Mouse (Mus musculus) kidney, adult 11 months (tissue): ENCODE data around the gene 4933434E20Rik.

Experiments
- DNase-seq: peaks from one replicate; pipeline ENCODE4 v3.0.0; 2022

4933434E20Rik gene

GRCm38 (mm10) chr3:90051441-90052350, at the start of gene 4933434E20Rik:
Gene 4933434E20Rik, plus strand, starts transcription at chr3:90051636.
- DNase-seq = no peak

GRCm38 (mm10) chr3:90004091-90004796, 47.2 kb upstream of the 4933434E20Rik start:
- no peak for DNase-seq

DNA sequence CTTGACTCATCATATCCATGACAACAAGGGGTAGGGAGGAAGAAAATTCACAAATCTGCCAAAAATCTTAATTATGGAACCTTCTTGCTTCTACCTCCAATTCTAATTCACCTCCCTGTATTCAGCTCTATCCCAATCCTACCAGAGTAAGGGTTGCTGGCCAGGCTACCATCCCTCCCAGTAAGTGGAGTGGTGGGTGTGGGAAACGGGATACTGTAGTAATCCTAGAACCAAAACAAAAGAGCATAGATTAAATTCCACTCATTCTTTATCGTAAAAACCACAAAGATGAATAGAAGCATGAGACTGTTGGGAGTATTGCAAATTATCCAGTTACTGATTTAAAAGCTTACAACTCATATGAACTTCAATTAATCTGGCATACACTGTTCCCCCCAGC, 41.1 kb upstream of the 4933434E20Rik start:
- no peak for DNase-seq

DNA sequence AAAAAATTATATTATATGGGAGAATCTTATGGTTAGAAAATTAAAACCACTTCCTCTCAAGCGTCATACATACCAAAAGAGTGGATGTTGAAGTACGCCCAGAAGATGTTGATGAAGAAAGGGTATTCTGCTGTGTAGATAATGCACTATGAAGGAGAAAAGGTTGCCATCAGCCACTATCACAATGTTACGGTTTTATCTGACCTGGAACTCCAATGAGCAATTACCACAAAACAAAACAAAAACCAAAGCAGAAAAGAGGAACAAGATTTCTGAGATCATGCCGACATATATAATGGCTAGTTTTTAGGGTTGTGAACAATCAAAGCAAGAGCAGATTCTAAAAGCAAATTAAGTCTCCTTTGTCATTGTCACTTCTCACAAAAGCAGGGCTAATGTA, 34.8 kb upstream of the 4933434E20Rik start:
- no peak for DNase-seq

- DNase-seq = no peak
Measured at GRCm38 (mm10) chr3:90034653-90035052, 16.8 kb upstream of the 4933434E20Rik start.

DNA sequence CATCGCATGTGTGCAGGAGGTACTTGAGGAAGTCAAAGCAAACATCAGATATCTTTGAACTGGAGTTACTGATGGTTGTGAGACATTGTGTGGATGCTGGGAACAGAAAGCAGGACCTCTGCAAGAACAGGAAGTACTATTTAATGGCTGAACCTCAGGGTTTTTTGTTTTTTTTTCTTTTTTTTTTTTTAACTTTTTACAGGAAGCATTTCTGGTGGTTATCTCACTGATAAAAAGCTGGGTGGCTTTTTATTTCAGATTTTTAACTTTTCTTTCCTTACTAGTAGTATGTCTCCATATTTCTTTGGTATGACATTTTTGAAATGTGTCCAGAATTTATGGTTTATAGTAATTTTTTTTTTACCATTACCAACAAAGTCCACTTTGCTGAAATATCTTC, 15.2 kb upstream of the 4933434E20Rik start:
- DNase-seq = no peak

GRCm38 (mm10) chr3:90049691-90050090, 1.7 kb upstream of the 4933434E20Rik start:
- DNase-seq = no peak

DNA sequence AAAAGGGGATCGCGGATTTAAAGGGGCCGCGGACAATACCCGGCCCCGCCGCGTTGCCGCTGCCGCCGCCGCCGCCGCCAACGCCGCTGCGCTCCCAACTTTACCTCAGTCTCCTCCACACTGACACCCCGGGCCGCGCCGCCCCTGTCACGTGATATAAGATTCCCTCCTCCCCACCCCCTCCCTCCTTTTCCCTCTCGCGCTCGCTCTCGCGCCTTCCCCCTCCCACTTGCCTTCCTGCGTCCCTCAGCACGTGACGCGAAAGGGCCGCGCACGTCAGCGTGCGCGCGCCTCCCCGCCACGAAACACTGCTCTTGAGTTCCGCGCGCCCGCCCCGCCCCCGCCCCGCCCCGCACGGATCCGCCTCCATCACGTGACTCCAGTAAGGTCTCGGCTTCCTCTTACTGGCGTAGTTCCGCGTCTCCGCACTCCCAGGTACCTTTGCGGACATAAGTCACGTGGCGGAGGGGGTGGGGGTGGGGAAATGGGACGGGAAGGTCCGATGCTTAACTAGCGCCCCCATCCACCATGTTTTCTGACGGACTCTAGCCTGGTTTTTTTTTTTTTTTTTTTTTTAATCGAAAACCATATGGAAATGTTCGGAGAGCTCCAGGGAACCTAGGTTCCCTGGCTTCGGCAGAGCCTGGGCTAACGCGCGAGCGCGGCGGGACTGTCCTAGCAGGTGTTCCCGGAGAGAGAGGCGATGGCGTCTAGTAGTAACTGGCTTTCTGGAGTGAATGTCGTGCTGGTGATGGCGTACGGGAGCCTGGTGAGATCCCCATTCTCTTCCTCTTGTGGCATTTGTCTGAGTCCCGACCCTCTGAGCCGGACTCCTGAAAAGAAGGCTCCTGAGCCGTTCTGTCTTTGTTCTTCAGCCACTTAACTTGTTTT, 1.2 kb downstream of the 4933434E20Rik start, which contains the start of gene Ubap2l:
Ubap2l (minus strand) TSS at position 278 of the 891 bp plus-strand sequence.
- DNase-seq = peak; percentile 96

DNA sequence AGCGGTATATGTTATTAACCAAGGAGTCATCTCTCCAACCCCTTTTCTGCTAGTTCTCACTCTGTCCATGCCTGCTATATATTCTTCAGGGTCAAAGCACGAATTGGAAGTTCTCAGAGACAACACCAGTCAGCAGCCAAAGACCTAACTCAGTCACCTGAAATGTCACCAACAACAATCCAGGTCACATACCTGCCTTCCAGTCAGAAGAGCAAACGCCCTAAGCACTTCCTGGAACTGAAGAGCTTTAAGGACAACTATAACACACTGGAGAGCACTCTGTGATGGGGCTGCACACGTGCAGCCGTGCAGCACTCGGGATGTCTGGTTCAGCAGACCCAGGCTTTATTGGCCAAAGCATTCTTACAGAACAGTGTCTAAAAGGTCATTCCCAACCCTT, 10.1 kb downstream of the 4933434E20Rik start:
- no peak for DNase-seq

DNA sequence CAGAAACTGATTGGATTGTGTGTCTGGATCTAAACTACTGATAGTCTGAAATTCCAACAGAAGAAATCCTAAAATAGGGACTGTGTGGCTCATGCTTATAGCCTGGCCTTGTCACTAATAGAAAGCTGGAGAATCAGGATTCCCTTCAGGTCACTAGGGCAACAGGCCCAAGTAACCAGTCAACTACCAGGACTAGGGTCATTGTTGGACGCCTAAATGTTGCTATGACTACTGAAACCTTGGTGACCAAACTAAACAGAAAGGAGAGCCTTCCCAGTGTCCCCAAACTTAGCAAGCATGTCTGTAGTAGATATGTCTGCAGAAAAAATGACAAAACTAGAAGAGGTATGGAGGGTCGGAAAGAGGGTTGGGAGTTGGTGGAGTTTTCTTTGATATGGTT, 11.1 kb downstream of the 4933434E20Rik start:
- no peak for DNase-seq

GRCm38 (mm10) chr3:90064383-90064782, 12.9 kb downstream of the 4933434E20Rik start:
- DNase-seq = no peak

DNA sequence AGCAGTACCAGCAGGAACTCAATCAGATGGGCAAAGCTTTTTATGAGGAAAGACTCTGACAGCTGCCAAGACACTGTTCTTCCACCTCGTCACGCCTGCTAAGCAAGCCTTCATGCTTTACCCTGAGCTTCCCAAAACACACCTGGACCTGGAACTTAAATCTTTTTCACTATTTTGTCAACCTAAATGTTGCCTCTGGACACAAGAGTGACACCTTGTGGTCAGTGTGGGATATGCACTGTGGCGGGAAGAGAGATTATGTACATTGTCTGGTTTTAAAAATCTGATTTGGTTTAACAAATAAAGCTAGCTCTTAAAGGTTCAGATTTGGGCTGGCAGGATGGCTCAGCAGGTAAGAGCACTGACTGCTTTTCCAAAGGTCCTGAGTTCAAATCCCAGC, 14.1 kb downstream of the 4933434E20Rik start:
- DNase-seq = no peak

DNA sequence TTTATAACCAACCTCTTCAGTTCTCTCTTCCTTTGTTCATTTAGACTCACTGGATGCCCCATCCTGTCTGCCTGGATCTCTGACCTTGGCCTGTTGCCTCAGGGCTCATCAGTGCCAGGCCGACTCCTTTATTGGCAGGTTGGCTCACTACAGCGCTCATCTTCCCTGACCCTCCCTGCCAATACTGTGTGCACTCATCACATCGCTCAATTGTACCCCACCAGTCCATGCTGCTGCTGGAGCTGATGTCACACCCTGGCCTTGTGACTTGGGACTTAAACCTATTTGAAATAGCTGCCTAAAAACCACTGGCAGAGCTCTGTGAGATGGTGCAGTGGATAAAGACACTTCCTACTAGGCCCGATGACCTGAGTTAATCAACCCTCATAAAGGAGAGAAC, 16.4 kb downstream of the 4933434E20Rik start:
- DNase-seq = no peak

DNA sequence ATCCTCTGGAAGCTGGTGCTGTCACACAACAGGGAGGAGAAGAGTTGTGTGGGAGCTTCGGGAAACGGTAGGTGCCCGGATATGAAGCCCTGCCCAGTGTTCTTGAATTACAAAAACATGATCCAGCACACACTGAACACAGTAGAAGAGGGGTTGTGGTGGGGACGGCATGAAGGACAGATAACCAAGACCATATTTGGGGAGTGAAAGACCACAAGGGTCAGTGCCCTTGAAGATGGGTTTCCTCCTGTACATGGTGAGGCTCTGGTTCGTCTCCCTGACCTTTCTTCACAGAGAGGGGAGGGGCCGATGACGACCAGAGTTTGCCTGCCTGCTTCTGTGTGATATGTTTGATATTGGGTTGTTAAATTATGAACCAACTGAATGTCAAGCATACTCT, 18.3 kb downstream of the 4933434E20Rik start:
- no peak for DNase-seq

DNA sequence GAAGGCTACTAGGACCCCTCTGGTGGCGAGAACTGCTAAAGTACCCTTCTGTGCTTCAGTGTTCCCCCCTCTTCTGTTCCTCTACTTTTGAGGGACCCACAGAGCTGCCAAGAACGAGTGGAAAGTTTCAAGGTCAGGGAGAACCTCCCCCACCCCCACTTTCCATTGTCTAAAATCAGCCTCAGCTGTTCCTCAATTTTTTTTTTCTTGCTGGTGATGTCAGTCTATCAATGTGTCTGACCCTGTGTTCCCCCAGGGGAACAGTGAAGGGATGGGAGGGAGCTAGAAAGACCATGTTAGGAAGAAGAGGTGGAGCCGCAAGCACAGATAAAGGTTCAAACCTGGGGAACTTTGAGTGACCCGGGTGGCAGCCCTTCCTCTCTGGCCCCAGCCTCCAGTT, 20.9 kb downstream of the 4933434E20Rik start, which contains the start of gene Tpm3:
Tpm3 (plus strand) TSS at position 356 of the 400 bp plus-strand sequence.
- no peak for DNase-seq

DNA sequence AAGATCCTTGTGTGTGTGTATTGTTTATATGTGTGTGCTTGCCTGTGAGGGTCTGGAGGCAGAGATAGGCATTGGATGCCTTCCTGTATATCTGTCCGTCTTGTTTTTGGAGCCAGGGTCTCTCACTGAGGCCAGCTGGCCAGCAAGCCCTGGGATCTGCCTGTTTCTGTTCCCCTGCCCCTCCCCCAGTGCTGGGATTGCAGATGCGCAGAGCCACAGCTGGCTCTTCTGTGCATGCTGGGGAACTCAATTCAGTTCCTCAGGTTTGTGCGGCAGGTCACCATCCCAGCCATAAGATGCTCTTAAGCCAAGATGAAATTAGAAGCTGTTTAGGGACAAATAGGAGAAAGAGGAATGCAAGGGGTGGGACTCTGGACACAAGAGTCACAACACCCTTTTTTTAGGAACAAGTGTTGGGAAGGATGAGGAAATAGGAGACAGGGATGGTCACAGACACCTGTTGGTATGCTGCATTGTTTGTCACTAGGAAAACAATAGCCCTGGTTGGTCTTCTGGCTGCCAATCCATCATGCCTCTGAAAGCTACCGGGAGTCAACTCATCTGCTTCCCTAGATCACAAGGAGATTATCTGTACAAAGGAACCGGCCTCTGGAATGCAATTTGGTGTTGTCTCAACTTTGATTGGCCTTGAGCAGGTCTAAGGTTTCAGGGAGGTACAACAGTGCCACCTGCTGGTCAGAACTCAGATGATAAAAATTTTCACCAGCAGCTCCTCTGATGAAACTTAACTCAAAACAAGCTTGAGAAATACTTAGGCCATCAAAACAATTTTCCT, 25.7 kb downstream of the 4933434E20Rik start:
- DNase-seq = peak; percentile 74

DNA sequence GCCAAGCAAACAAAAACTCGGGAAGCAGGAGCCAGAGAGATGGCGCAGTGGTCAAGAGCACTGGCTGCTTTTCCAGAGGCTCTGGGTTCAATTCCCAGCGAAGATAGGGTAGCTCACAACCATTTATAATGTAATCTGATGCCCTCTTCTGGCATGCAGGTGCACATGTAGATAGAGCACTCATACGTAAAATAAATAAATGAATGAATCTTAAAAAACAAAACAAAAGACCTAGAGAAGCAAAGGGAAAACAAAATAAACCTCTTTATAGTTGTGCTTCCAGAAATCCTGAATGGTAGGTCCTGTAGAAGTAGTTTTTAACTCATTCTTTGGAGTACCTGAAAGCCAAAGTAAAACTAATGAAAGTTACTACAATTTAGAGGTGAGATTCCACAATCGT, 26.8 kb downstream of the 4933434E20Rik start:
- DNase-seq = no peak

DNA sequence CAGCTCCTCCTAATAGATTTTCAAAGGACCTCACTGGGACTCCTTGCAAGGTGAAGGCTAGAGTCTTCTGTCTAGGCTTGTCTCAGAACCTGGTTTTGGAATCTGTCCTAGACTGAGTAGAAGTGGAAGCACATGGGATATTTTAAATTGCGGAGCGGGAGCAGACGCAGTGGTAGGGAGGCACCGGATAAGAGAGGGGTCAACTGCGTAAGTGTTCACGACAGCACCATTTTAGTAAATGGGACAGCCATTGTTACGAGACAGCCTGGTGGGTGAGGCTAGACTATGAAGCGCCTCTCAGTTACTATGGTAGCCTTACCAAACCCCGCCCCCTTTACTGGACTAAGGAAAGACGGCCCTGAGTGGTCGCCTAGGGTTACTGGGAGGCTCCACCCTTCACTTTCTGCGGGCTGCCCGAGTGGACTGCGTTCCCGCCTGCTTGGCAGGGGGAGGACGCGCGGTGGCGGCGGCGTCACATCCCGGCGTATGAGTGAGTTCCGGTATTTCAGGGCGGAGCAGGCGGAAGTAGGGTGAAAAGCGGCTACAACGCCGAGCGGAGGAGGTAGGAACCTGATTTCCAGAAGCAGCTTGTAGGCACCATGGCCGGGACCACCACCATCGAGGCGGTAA, 27.8 kb downstream of the 4933434E20Rik start:
- peak; percentile 96 for DNase-seq

DNA sequence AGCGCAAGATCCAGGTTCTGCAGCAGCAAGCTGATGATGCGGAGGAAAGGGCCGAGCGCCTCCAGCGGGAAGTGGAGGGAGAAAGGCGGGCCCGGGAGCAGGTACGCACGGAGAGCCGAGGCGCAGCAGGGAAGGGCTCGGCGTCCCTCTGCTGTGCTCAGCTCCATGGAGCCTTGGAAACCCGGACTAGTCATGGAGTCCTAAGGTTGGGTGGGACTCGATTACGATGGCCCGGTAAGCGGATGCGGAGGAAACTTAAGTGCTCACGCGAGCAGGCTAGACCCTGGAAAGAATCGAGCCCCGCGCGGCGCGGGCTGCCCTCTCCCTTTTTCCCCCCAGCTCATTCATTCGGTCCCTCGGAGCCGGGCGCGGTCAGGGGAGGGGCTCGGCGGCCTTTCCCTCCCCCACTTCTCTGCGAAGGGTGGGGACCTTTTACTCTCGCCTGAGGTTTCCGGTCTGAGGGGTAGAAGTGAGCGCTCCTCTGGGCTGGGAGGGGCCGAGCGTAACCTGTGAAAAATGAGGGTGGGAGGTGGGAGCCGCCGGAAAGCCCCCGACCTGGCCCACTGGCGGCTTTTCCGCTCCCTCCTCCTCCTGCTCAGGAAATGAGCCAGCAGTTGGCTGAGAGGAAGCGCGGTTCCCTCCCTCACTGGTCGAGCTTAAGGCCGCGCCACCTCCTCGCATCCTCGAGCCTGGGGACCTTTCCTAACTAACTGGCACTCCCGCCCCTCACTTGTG, 28.5 kb downstream of the 4933434E20Rik start:
- peak; percentile 66 for DNase-seq

GRCm38 (mm10) chr3:90080498-90080863, 29.0 kb downstream of the 4933434E20Rik start:
- DNase-seq = no peak
